Mouse (Mus musculus) olfactory bulb, adult 2 months (tissue): ENCODE results near the gene Rnf217.

ENCODE experiments used
- CTCF ChIP-seq: fragments of 200-500 bp; IDR thresholded peaks from 2 replicates; pipeline ENCODE4 v1.5.1; 2012; ENCODE audit warnings: low read depth, mild to moderate bottlenecking, low read length, moderate library complexity; ENCODE audit not compliant: insufficient read depth
- POLR2A ChIP-seq: fragments of 200-500 bp; IDR thresholded peaks from 2 replicates; pipeline ENCODE4 v1.6.1; 2012; ENCODE audit warnings: mild to moderate bottlenecking, low read depth, low read length, moderate library complexity; ENCODE audit not compliant: insufficient read depth

DNA sequence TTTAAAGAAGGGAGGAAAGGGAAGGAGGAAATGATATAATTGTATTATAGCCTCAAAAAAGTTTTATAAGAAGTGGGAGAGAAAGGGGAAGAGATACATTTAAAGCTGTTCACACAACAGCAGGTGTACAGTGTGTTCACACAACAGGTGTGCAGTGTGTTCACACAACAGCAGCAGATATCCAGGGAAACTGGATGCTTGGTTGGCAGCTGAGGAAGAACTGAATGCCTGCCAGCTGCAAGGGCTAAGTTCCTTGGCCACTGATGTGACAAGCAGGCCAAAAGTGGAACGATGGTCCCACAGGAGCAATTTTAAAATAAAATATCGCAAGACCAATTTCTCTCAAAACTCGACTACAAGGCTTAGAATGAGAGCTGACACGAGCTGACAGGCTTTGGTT is 35.7 kb downstream of the Rnf217 start:
- TF ChIP-seq POLR2A = no peak
- no peak for TF ChIP-seq CTCF
